Mouse (Mus musculus): ENCODE measurements around the gene Tepsin. TPM values are rescaled to one million over a fixed set of nuclear protein-coding genes. Genes with fewer than 3 reads are reported as not detected.

Tepsin gene
- polyA plus RNA-seq, 1 experiment from 2014 or later: 17.3 TPM

GRCm38 (mm10) chr11:120051124-120051811 is 47.3 kb downstream of the Tepsin start:
- Histone ChIP-seq H3K4me3 (replicated peaks) (no peak overlapping the region), H3K4me2 (no peak overlapping the region), H3K9ac (0 out of 2 replicates have a peak overlapping the region, but pooled peaks have one; percentile 29), H3K27ac (0 out of 2 replicates have a peak overlapping the region, but pooled peaks have one; percentile 25), H3K9me3 (no peaks in the 10 kb centered on the region), H3K27me3 (peaks cover 25% of the 10 kb centered on the region), H3K36me3 (replicated peaks) (no peaks in the 10 kb centered on the region), H3K4me1 (peaks cover 33% of the 10 kb centered on the region)
- 48% methylated on average over 14 of the region's 14 CpGs for WGBS
- ATAC-seq (ENCODE audit: low FRiP score): no peak

- 84% methylated on average over 8 of the region's 8 CpGs for WGBS
- Histone ChIP-seq H3K4me3 (replicated peaks) (no peak overlapping the region), H3K36me3 (replicated peaks) (no peaks in the 10 kb centered on the region), H3K4me1 (peaks cover 43% of the 10 kb centered on the region), H3K27me3 (peaks cover 28% of the 10 kb centered on the region), H3K9ac (no peak overlapping the region), H3K4me2 (no peak overlapping the region), H3K9me3 (no peaks in the 10 kb centered on the region), H3K27ac (no peak overlapping the region)
- ATAC-seq (ENCODE audit: low FRiP score): no peak
These were observed 49.5 kb downstream of the Tepsin start for GRCm38 (mm10) chr11:120049067-120049466.

GRCm38 (mm10) chr11:120048252-120048556 is 50.3 kb downstream of the Tepsin start:
- Histone ChIP-seq H3K9me3 (no peaks in the 10 kb centered on the region), H3K4me1 (peaks cover 43% of the 10 kb centered on the region), H3K36me3 (replicated peaks) (no peaks in the 10 kb centered on the region), H3K4me3 (replicated peaks) (peak overlapping the region; percentile 66), H3K27ac (no peak overlapping the region), H3K4me2 (peak overlapping the region; percentile 91), H3K27me3 (peaks cover 28% of the 10 kb centered on the region), H3K9ac (peak overlapping the region; percentile 86; the same call in 1 of the 2 replicates)
- peak; percentile 40 for ATAC-seq (ENCODE audit: low FRiP score)
- whole genome bisulfite sequencing: under 1% methylated on average over 23 of the region's 23 CpGs

- Histone ChIP-seq H3K27ac (no peak overlapping the region), H3K9me3 (no peaks in the 10 kb centered on the region), H3K9ac (peak overlapping the region; percentile 86), H3K4me1 (peaks cover 43% of the 10 kb centered on the region), H3K4me3 (replicated peaks) (peak overlapping the region; percentile 66), H3K36me3 (replicated peaks) (no peaks in the 10 kb centered on the region), H3K4me2 (peak overlapping the region; percentile 91), H3K27me3 (peaks cover 28% of the 10 kb centered on the region)
- 6% methylated on average over 23 of the region's 23 CpGs for WGBS
- ATAC-seq (ENCODE audit: low FRiP score): peak; percentile 50
These were observed 50.8 kb downstream of the Tepsin start for GRCm38 (mm10) chr11:120047531-120048251.

- peaks cover 41% of the 10 kb centered on the region for H3K4me1 ChIP-seq
- ATAC-seq (ENCODE audit: low FRiP score): peak; percentile 54
- under 1% methylated on average over 45 of the region's 63 CpGs for WGBS
These were observed 51.9 kb downstream of the Tepsin start, which contains the start of gene Aatk for GRCm38 (mm10) chr11:120046553-120047191. TSS of gene Aatk (minus strand) at chr11:120047167.

GRCm38 (mm10) chr11:120045839-120046552 is 52.5 kb downstream of the Tepsin start:
- H3K4me3 ChIP-seq (replicated peaks): peak overlapping the region; percentile 66
- H3K9ac ChIP-seq: peak overlapping the region; percentile 86
- peaks cover 34% of the 10 kb centered on the region for H3K4me1 ChIP-seq
- H3K27ac ChIP-seq: peak overlapping the region; percentile 77
- peaks cover 28% of the 10 kb centered on the region for H3K27me3 ChIP-seq
- 43% methylated on average over 11 of the region's 11 CpGs for WGBS
- no peaks in the 10 kb centered on the region for H3K9me3 ChIP-seq
- ATAC-seq (ENCODE audit: low FRiP score): no peak
- H3K4me2 ChIP-seq: peak overlapping the region; percentile 91
- H3K36me3 ChIP-seq (replicated peaks): no peaks in the 10 kb centered on the region

More at GRCm38 (mm10) chr11:120046553-120047191, 51.9 kb downstream of the Tepsin start, which contains the start of gene Aatk:
- peak within 1 kb of the TSS; percentile 91 for H3K4me2 ChIP-seq
- peak within 1 kb of the TSS; percentile 66 for H3K4me3 ChIP-seq (replicated peaks)
- no peaks in the 10 kb centered on the region for H3K9me3 ChIP-seq
- H3K27me3 ChIP-seq: peaks cover 28% of the 10 kb centered on the region
- H3K36me3 ChIP-seq (replicated peaks): no peaks in the 10 kb centered on the region
- H3K27ac ChIP-seq: peak within 1 kb of the TSS; percentile 77
- peak within 1 kb of the TSS; percentile 86 for H3K9ac ChIP-seq

GRCm38 (mm10) chr11:120045341-120045740 is 53.2 kb downstream of the Tepsin start:
- no peak overlapping the region for H3K4me3 ChIP-seq (replicated peaks)
- WGBS: 62% methylated on average over 4 of the region's 4 CpGs

GRCm38 (mm10) chr11:120042141-120042838 is 56.2 kb downstream of the Tepsin start:
- Histone ChIP-seq H3K4me3 (replicated peaks) (no peak overlapping the region), H3K27ac (peak overlapping the region; percentile 46; the same call in 1 of the 2 replicates), H3K4me2 (no peak overlapping the region), H3K9me3 (no peaks in the 10 kb centered on the region), H3K36me3 (replicated peaks) (no peaks in the 10 kb centered on the region), H3K9ac (no peak overlapping the region), H3K27me3 (peaks cover 8% of the 10 kb centered on the region), H3K4me1 (peaks cover 23% of the 10 kb centered on the region)
- 81% methylated on average over 7 of the region's 7 CpGs for WGBS
- ATAC-seq (ENCODE audit: low FRiP score): no peak

More at GRCm38 (mm10) chr11:120045341-120045740, 53.2 kb downstream of the Tepsin start:
- no peak overlapping the region for H3K27ac ChIP-seq
- 0 out of 2 replicates have a peak overlapping the region, but pooled peaks have one; percentile 86 for H3K9ac ChIP-seq
- no peaks in the 10 kb centered on the region for H3K9me3 ChIP-seq
- H3K36me3 ChIP-seq (replicated peaks): no peaks in the 10 kb centered on the region
- no peak for ATAC-seq (ENCODE audit: low FRiP score)
- peak overlapping the region; percentile 91 for H3K4me2 ChIP-seq
- peaks cover 28% of the 10 kb centered on the region for H3K27me3 ChIP-seq
- H3K4me1 ChIP-seq: peaks cover 32% of the 10 kb centered on the region

- Histone ChIP-seq H3K4me3 (replicated peaks) (no peak overlapping the region), H3K4me2 (no peak overlapping the region), H3K27ac (peak overlapping the region; percentile 46; the same call in 1 of the 2 replicates), H3K9me3 (no peaks in the 10 kb centered on the region), H3K36me3 (replicated peaks) (no peaks in the 10 kb centered on the region), H3K27me3 (peaks cover 5% of the 10 kb centered on the region), H3K9ac (no peak overlapping the region), H3K4me1 (peaks cover 18% of the 10 kb centered on the region)
- WGBS: 77% methylated on average over 13 of the region's 13 CpGs
- ATAC-seq (ENCODE audit: low FRiP score): no peak
These were observed 57.1 kb downstream of the Tepsin start for GRCm38 (mm10) chr11:120041191-120042123.

Measured in forebrain, embryonic 12.5 days (tissue).